Mouse (Mus musculus) midbrain, embryonic 14.5 days (tissue): ENCODE measurements around the gene Zfp213. TPM values are rescaled to one million over a fixed set of nuclear protein-coding genes. Genes with fewer than 3 reads are reported as not detected.

Source experiments
- ATAC-seq: fragments of 200-750 bp; cut with Nextera tagmentation; 2 replicates; pipeline ENCODE4 v1.8.0; 2017; ENCODE audit warnings: moderate number of reproducible peaks, moderate library complexity; ENCODE audit not compliant: low FRiP score, low TSS enrichment
- DNase-seq: peaks from one replicate; pipeline ENCODE4 v3.0.0-alpha.2; 2015
- H3K27ac ChIP-seq: fragments of 300-500 bp; sonication (generic); replicated peaks from 2 replicates; pipeline ENCODE4 v1.5.1; 2014; ENCODE audit warnings: mild to moderate bottlenecking, low read depth, low read length, moderate library complexity
- H3K27me3 ChIP-seq: fragments of 300-500 bp; sonication (generic); 2 replicates; pipeline ENCODE4 v1.6.1; 2014; ENCODE audit warnings: low read length, control low read depth, mixed read lengths; ENCODE audit not compliant: control insufficient read depth, insufficient read depth
- H3K36me3 ChIP-seq: fragments of 300-500 bp; sonication (generic); 2 replicates; pipeline ENCODE4 v1.6.1; 2014; ENCODE audit warnings: low read length, control low read depth; ENCODE audit not compliant: control insufficient read depth, insufficient read depth
- H3K4me1 ChIP-seq: fragments of 300-500 bp; sonication (generic); 2 replicates; pipeline ENCODE4 v1.6.1; 2014; ENCODE audit warnings: mild to moderate bottlenecking, antibody characterized with exemption, low read length, control low read depth; ENCODE audit not compliant: control insufficient read depth, insufficient read depth
- H3K4me2 ChIP-seq: fragments of 300-500 bp; sonication (generic); 2 replicates; pipeline ENCODE4 v1.6.1; 2014; ENCODE audit warnings: mild to moderate bottlenecking, low read length, moderate library complexity
- H3K4me3 ChIP-seq: fragments of 300-500 bp; sonication (generic); replicated peaks from 2 replicates; pipeline ENCODE4 v1.5.1; 2014; ENCODE audit warnings: low read depth, low read length
- H3K9ac ChIP-seq: fragments of 300-500 bp; sonication (generic); replicated peaks from 2 replicates; pipeline ENCODE4 v1.6.1; 2014; ENCODE audit warnings: mild to moderate bottlenecking, low read length, moderate library complexity
- H3K9me3 ChIP-seq: fragments of 300-500 bp; sonication (generic); 2 replicates; pipeline ENCODE4 v1.6.1; 2016; ENCODE audit warnings: low read length, control low read depth, mixed read lengths; ENCODE audit not compliant: control insufficient read depth
- WGBS: fragments of 180-500 bp; shearing (Covaris S2); extraction: QIAGEN DNeasy Blood & Tissue Kit; methylation state at CpG from one replicate; pipeline ENCODE4 v1.1.7; 2014; 5-methylcytosine and 5-hydroxymethylcytosine counted together
- polyA plus RNA-seq: library from polyadenylated mRNA; unstranded; fragments of >200 nt; fragmentation: Nextera tagmentation; extraction: Ambion mirVana; gene quantifications from 2 replicates; pipeline ENCODE4 v1.2.1, GENCODE M21; 2014

Gene Zfp213
- 16.8 and 19.1 TPM in 2 replicates for polyA plus RNA-seq

GRCm38 (mm10) chr17:23563595-23564367 is at the start of gene Zfp213:
Gene Zfp213, minus strand, starts transcription at chr17:23564238.
- no peaks in the 10 kb centered on the region for H3K9me3 ChIP-seq
- no peaks in the 10 kb centered on the region for H3K27me3 ChIP-seq
- peaks cover 15% of the 10 kb centered on the region for H3K4me1 ChIP-seq
- peak within 1 kb of the TSS; percentile 91 for H3K27ac ChIP-seq
- peak within 1 kb of the TSS; percentile 81 for H3K4me2 ChIP-seq
- H3K4me3 ChIP-seq = peak within 1 kb of the TSS; percentile 80
- 1% methylated on average over 59 of the region's 59 CpGs for WGBS
- H3K36me3 ChIP-seq = peaks cover 25% of the 10 kb centered on the region
- H3K9ac ChIP-seq = peak within 1 kb of the TSS; percentile 92
- DNase-seq (peak; percentile 99), ATAC-seq (peak; percentile 96)

DNA sequence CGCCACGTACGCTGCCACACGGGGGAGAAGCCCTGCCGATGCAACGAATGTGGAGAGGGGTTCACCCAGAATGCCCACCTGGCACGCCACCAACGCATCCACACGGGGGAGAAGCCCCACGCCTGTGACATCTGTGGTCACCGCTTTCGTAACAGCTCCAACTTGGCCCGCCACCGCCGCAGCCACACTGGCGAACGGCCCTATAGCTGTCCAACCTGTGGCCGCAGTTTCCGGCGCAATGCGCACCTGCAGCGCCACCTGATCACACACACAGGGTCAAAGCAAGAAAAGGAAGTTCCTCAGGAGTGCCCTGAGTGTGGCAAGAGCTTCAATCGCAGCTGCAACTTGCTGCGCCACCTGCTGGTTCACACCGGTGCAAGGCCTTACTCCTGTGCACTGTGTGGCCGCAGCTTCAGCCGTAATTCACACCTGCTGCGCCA is 46.3 kb upstream of the Zfp213 start:
- Histone ChIP-seq H3K27ac (no peak overlapping the region), H3K36me3 (no peaks in the 10 kb centered on the region), H3K4me3 (no peak overlapping the region), H3K4me2 (no peak overlapping the region), H3K27me3 (no peaks in the 10 kb centered on the region), H3K9me3 (no peaks in the 10 kb centered on the region), H3K4me1 (no peaks in the 10 kb centered on the region), H3K9ac (no peak overlapping the region)
- DNase-seq = peak; percentile 57
- WGBS = 87% methylated on average over 28 of the region's 28 CpGs
- ATAC-seq = no peak

DNA sequence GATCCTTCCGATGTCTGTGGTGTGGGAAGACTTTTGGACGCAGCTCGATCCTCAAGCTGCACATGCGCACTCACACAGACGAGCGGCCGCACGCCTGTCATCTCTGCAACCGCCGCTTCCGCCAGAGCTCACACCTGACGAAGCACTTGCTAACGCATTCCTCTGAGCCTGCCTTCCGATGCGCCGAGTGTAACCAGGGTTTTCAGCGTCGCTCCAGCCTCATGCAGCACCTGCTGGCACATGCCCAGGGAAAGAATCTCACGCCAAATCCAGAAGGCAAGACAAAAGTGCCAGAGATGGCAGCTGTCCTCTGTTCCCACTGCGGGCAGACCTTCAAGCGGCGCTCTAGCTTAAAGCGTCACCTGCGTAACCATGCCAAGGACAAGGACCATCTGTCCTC is 45.6 kb upstream of the Zfp213 start:
- ATAC-seq (no peak), DNase-seq (no peak)
- Histone ChIP-seq H3K4me3 (no peak overlapping the region), H3K4me2 (no peak overlapping the region), H3K9ac (no peak overlapping the region), H3K9me3 (no peaks in the 10 kb centered on the region), H3K27ac (no peak overlapping the region), H3K27me3 (no peaks in the 10 kb centered on the region), H3K4me1 (no peaks in the 10 kb centered on the region), H3K36me3 (no peaks in the 10 kb centered on the region)
- whole genome bisulfite sequencing = 93% methylated on average over 24 of the region's 24 CpGs

DNA sequence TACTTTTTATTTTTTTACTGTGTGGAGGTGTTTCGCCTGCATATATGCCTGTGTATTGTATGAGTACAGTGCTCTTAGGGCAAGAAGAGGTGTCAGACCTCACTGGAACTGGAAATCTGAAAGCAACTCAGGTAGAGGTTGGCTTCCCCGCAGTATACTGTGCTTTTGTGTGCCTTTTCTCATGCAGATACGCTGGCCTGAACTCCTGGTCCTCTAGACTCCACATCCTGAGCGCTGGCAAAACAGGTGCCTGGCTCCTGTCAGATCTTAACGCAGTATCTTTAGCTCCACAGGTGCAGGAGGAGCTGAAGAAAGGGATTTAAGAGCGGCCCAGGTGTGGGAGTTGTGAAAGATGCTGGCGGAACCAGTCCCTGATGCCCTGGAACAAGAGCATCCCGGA is 41.2 kb upstream of the Zfp213 start:
- DNase-seq (no peak), ATAC-seq (no peak)
- H3K4me2 ChIP-seq = no peak overlapping the region
- WGBS = 85% methylated on average over 8 of the region's 8 CpGs
- H3K27ac ChIP-seq = no peak overlapping the region
- H3K9me3 ChIP-seq = no peaks in the 10 kb centered on the region
- H3K9ac ChIP-seq = no peak overlapping the region
- H3K36me3 ChIP-seq = no peaks in the 10 kb centered on the region
- H3K27me3 ChIP-seq = no peaks in the 10 kb centered on the region
- H3K4me1 ChIP-seq = no peaks in the 10 kb centered on the region
- no peak overlapping the region for H3K4me3 ChIP-seq

GRCm38 (mm10) chr17:23604394-23604793 is 40.4 kb upstream of the Zfp213 start:
- Histone ChIP-seq H3K27ac (no peak overlapping the region), H3K36me3 (no peaks in the 10 kb centered on the region), H3K4me3 (no peak overlapping the region), H3K9me3 (no peaks in the 10 kb centered on the region), H3K27me3 (no peaks in the 10 kb centered on the region), H3K9ac (no peak overlapping the region), H3K4me2 (no peak overlapping the region), H3K4me1 (no peaks in the 10 kb centered on the region)
- DNase-seq (no peak), ATAC-seq (no peak)
- 80% methylated on average over 7 of the region's 7 CpGs for WGBS

DNA sequence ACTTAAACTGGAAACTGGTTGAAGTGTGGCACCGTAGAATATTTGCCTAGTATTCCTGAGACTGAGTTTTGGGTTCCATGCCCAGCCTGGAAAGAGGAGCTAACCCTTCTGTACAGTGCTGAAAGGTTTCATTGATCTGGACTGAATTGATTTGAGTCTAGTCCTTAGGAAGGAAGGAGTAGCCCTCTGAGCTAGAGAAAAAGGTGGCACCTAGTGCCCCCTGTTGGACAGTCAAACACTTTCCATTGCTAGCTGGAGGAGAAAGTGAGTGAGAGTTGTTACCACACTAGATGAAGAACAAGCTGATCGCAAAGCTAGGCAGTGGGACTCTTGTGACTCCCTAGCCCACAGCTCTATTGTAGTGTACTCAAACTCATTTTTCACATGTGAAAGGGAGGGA is 39.5 kb upstream of the Zfp213 start:
- Histone ChIP-seq H3K4me2 (no peak overlapping the region), H3K4me3 (no peak overlapping the region), H3K4me1 (no peaks in the 10 kb centered on the region), H3K36me3 (no peaks in the 10 kb centered on the region), H3K27ac (no peak overlapping the region), H3K27me3 (no peaks in the 10 kb centered on the region), H3K9ac (no peak overlapping the region), H3K9me3 (no peaks in the 10 kb centered on the region)
- ATAC-seq = no peak
- DNase-seq = peak; percentile 37
- WGBS = 60% methylated on average over 2 of the region's 2 CpGs

DNA sequence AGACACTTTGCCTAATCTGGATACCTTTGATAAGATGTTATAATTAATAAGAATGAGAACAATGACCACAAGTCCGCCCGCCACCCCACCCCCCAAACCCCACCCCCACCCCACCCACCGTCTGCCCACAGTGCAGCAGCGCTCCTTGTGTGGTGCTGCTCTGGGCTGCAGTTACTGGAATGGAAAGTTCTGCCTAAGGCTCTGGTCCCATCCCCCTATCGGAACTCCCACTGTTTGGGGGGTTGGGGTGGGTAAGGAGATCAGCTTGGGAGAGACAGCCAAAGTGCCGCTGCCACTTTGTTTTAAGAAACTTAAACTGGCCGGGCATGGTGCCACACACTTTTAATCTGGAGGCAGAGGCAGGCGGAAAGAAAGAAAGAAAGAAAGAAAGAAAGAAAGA is 39.0 kb upstream of the Zfp213 start:
- DNase-seq = peak; percentile 13

GRCm38 (mm10) chr17:23601836-23602585 is 38.0 kb upstream of the Zfp213 start:
- H3K27me3 ChIP-seq = no peaks in the 10 kb centered on the region
- no peaks in the 10 kb centered on the region for H3K9me3 ChIP-seq
- ATAC-seq = no peak
- H3K4me1 ChIP-seq = no peaks in the 10 kb centered on the region
- no peak overlapping the region for H3K9ac ChIP-seq
- WGBS = 51% methylated on average over 10 of the region's 10 CpGs
- H3K4me2 ChIP-seq = no peak overlapping the region
- H3K36me3 ChIP-seq = no peaks in the 10 kb centered on the region
- no peak overlapping the region for H3K27ac ChIP-seq
- no peak overlapping the region for H3K4me3 ChIP-seq
- no peak for DNase-seq

More for the DNA sequence above, 39.0 kb upstream of the Zfp213 start:
- Histone ChIP-seq H3K27me3 (no peaks in the 10 kb centered on the region), H3K9me3 (no peaks in the 10 kb centered on the region), H3K4me1 (no peaks in the 10 kb centered on the region), H3K4me3 (no peak overlapping the region), H3K4me2 (no peak overlapping the region), H3K9ac (no peak overlapping the region), H3K36me3 (no peaks in the 10 kb centered on the region), H3K27ac (no peak overlapping the region)
- no peak for ATAC-seq
- 18% methylated on average over 8 of the region's 8 CpGs for WGBS
